Mouse (Mus musculus) testis, adult 2 months (tissue): ENCODE results near the gene Scnn1a. TPM values are rescaled to one million over a fixed set of nuclear protein-coding genes. Genes with fewer than 3 reads are reported as not detected.

Experiments used
- H3K27ac ChIP-seq: fragments of 200-500 bp; 2 replicates; pipeline ENCODE4 v1.5.1; 2012; ENCODE audit warnings: low read depth, low read length; ENCODE audit not compliant: control insufficient read depth, insufficient read depth
- H3K27me3 ChIP-seq: fragments of 200-500 bp; 2 replicates; pipeline ENCODE4 v1.6.1; 2012; ENCODE audit warnings: mild to moderate bottlenecking, low read length, moderate library complexity; ENCODE audit not compliant: control insufficient read depth, insufficient read depth
- H3K36me3 ChIP-seq: fragments of 200-500 bp; 2 replicates; pipeline ENCODE4 v1.6.1; 2012; ENCODE audit warnings: mild to moderate bottlenecking, low read length; ENCODE audit not compliant: control insufficient read depth, insufficient read depth
- H3K4me1 ChIP-seq: fragments of 200-500 bp; 2 replicates; pipeline ENCODE4 v1.6.1; 2012; ENCODE audit warnings: low read length; ENCODE audit not compliant: control insufficient read depth, insufficient read depth
- H3K4me3 ChIP-seq: fragments of 200-500 bp; 2 replicates; pipeline ENCODE4 v1.5.1; 2012; ENCODE audit warnings: low read depth, mild to moderate bottlenecking, low read length, moderate library complexity, mixed read lengths; ENCODE audit not compliant: control insufficient read depth
- CTCF ChIP-seq: fragments of 200-500 bp; IDR thresholded peaks from 2 replicates; pipeline ENCODE4 v1.5.1; 2012; ENCODE audit warnings: low read depth, mild to moderate bottlenecking, inconsistent platforms, low read length, moderate library complexity; ENCODE audit not compliant: control insufficient read depth, insufficient read depth, insufficient replicate concordance
- POLR2A ChIP-seq: fragments of 200-500 bp; IDR thresholded peaks from 2 replicates; pipeline ENCODE4 v1.6.1; 2012; ENCODE audit warnings: low read depth, mild to moderate bottlenecking, inconsistent platforms, low read length, moderate library complexity; ENCODE audit not compliant: control insufficient read depth
- polyA plus RNA-seq: library from polyadenylated mRNA; depleted of rRNA; stranded (reverse); fragments of >200 nt; gene quantifications from 2 replicates; pipeline ENCODE4 v1.2.3, GENCODE M21; 2012

The Scnn1a gene
- polyA plus RNA-seq, 1 experiment: 0.44 TPM

GRCm38 (mm10) chr6:125312171-125312570 lies 8.3 kb upstream of the Scnn1a start:
- no peaks in the 10 kb centered on the region for H3K27me3 ChIP-seq
- H3K36me3 ChIP-seq: no peaks in the 10 kb centered on the region; the same call in 1 of the 2 replicates
- peaks cover 17% of the 10 kb centered on the region for H3K4me1 ChIP-seq
- no peak overlapping the region for H3K4me3 ChIP-seq
- TF ChIP-seq POLR2A (no peak), CTCF (no peak)
- H3K27ac ChIP-seq: no peak overlapping the region

DNA sequence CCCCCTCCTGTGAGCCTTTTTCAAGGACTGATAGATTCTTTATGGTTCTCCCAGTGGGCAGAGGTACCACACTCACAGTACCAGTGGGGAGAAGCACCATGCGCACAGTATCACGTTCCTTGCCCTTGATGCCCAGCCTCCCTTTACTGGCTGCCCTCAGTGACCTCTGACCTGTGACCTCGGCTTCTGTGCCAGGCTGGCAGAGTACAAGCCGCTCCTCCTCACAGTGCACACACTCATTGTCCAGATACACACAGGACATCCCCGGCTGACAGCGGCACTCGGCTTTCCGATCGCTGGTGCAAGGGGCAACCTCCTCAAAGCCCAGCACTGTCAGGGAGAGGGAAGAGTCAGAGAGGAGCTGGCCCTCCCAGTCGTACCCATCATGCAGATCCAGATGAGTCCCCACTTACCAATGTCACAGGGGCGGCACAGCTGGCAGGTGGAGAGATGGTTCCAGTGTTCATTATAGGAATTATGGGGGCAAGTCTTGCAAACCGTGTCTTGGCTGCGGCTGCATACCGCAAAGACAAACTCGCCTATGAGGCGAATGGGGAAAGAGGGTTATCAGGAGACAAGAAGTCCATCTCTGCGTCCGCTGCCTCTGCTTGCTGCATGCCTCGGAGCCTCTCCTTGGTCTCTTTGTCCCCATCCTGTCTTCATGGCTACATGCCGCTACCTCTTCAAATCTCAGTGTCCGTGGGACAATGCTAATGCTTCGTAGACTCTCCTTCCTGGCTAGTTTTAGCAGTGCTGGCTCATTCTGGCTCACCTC lies 7.7 kb upstream of the Scnn1a start:
- TF ChIP-seq POLR2A (no peak), CTCF (no peak)
- Histone ChIP-seq H3K27me3 (no peaks in the 10 kb centered on the region), H3K27ac (no peak overlapping the region), H3K4me1 (peaks cover 17% of the 10 kb centered on the region), H3K36me3 (no peaks in the 10 kb centered on the region; the same call in 1 of the 2 replicates), H3K4me3 (peak overlapping the region; percentile 83)

- TF ChIP-seq POLR2A (no peak; the same call in 1 of the 2 replicates), CTCF (no peak)
- Histone ChIP-seq H3K4me3 (peak within 1 kb of the TSS; percentile 83), H3K36me3 (no peaks in the 10 kb centered on the region; the same call in 1 of the 2 replicates), H3K27me3 (no peaks in the 10 kb centered on the region), H3K27ac (peak within 1 kb of the TSS; percentile 43; the same call in 1 of the 2 replicates), H3K4me1 (peaks cover 16% of the 10 kb centered on the region)
Measured at GRCm38 (mm10) chr6:125313546-125314230, 6.8 kb upstream of the Scnn1a start, which contains the start of gene Ltbr. Ltbr (minus strand) TSS chr6:125313885.

GRCm38 (mm10) chr6:125314231-125314563 lies 6.3 kb upstream of the Scnn1a start:
- no peak for TF ChIP-seq POLR2A
- no peak for TF ChIP-seq CTCF
- Histone ChIP-seq H3K4me1 (peaks cover 12% of the 10 kb centered on the region), H3K27me3 (no peaks in the 10 kb centered on the region), H3K4me3 (peak overlapping the region; percentile 67), H3K27ac (peak overlapping the region; percentile 43; the same call in 1 of the 2 replicates), H3K36me3 (no peaks in the 10 kb centered on the region; the same call in 1 of the 2 replicates)

GRCm38 (mm10) chr6:125314746-125315145 lies 5.7 kb upstream of the Scnn1a start:
- TF ChIP-seq POLR2A (no peak), CTCF (no peak)
- Histone ChIP-seq H3K4me1 (peaks cover 9% of the 10 kb centered on the region), H3K36me3 (no peaks in the 10 kb centered on the region; the same call in 1 of the 2 replicates), H3K4me3 (no peak overlapping the region), H3K27ac (no peak overlapping the region), H3K27me3 (no peaks in the 10 kb centered on the region)

GRCm38 (mm10) chr6:125317077-125317476 lies 3.4 kb upstream of the Scnn1a start:
- TF ChIP-seq POLR2A (no peak), CTCF (no peak)
- H3K27me3 ChIP-seq: no peaks in the 10 kb centered on the region

More at GRCm38 (mm10) chr6:125317077-125317476, 3.4 kb upstream of the Scnn1a start:
- Histone ChIP-seq H3K27ac (no peak overlapping the region), H3K4me3 (no peak overlapping the region), H3K36me3 (no peaks in the 10 kb centered on the region; the same call in 1 of the 2 replicates), H3K4me1 (peaks cover 17% of the 10 kb centered on the region)
